In genomic region chr5:108452422-108452821, GRCm38 (mm10) we compare ENCODE assay signal across 24 mouse cellular contexts. TPM values are rescaled to one million over a fixed set of nuclear protein-coding genes. Genes with fewer than 3 reads are reported as not detected.
DNase-seq lines count a peak whose midpoint lies in the region; ATAC-seq and TF ChIP-seq lines count a peak whose summit lies in the region.
"Had no signal": no experiment of that assay in that cellular context is flagged by ENCODE, and none has a peak within 500 bp of the region (broad histone marks: within the 10 kb centered on the region; RNA-seq: fewer than 3 reads in every experiment).

No protein-coding gene starts in this region.

- H3K36me3 ChIP-seq in liver, adult 2 months (ENCODE audit: control insufficient read depth, insufficient read depth, low read length): no peaks in the 10 kb centered on the region
- H3K36me3 ChIP-seq in liver, embryonic 11.5 days (ENCODE audit: control insufficient read depth, insufficient read depth, low read length): no peaks in the 10 kb centered on the region
- H3K36me3 ChIP-seq in midbrain, embryonic 11.5 days (ENCODE audit: control insufficient read depth, insufficient read depth, low read length): no peaks in the 10 kb centered on the region
- H3K36me3 ChIP-seq in midbrain, embryonic 10.5 days: no peaks in the 10 kb centered on the region
- H3K36me3 ChIP-seq: embryonic facial prominence, embryonic 10.5 days; embryonic facial prominence, embryonic 12.5 days; forebrain, embryonic 15.5 days; G1E had no signal

- H3K4me2 ChIP-seq in liver, embryonic 11.5 days: no peak overlapping the region
- no peak overlapping the region for H3K4me2 ChIP-seq in midbrain, embryonic 11.5 days
- H3K4me2 ChIP-seq: embryonic facial prominence, embryonic 12.5 days; forebrain, embryonic 13.5 days; forebrain, embryonic 15.5 days had no signal

- peaks cover 24% of the 10 kb centered on the region for H3K4me1 ChIP-seq in liver, adult 2 months (ENCODE audit: control insufficient read depth, insufficient read depth, low read length)
- H3K4me1 ChIP-seq in liver, embryonic 11.5 days (replicated peaks; ENCODE audit: control insufficient read depth, insufficient read depth, low read length): peaks cover 12% of the 10 kb centered on the region
- H3K4me1 ChIP-seq in midbrain, embryonic 11.5 days (ENCODE audit: control insufficient read depth, insufficient read depth, low read length): peaks cover 2% of the 10 kb centered on the region; the same call in 1 of the 2 replicates
- peaks cover 21% of the 10 kb centered on the region for H3K4me1 ChIP-seq in midbrain, embryonic 10.5 days
- H3K4me1 ChIP-seq: forebrain, embryonic 15.5 days had no signal

- TF ChIP-seq POLR2A in liver, adult 2 months (IDR thresholded peaks at IDR 0.05; ENCODE audit: extremely low read depth, insufficient read depth, low read length): no peak

- no peak overlapping the region for H3K4me3 ChIP-seq in layer of hippocampus, adult 2 months
- H3K4me3 ChIP-seq in liver, adult 2 months (ENCODE audit: insufficient read depth, low read depth, low read length): no peak overlapping the region
- H3K4me3 ChIP-seq in liver, embryonic 11.5 days (ENCODE audit: low read depth, low read length): no peak overlapping the region
- H3K4me3 ChIP-seq in midbrain, embryonic 11.5 days (ENCODE audit: low read depth, low read length): no peak overlapping the region
- H3K4me3 ChIP-seq in midbrain, embryonic 10.5 days: no peak overlapping the region
- H3K4me3 ChIP-seq: embryonic facial prominence, embryonic 10.5 days; embryonic facial prominence, embryonic 12.5 days; forebrain, embryonic 13.5 days; forebrain, embryonic 15.5 days had no signal

- H3K27me3 ChIP-seq in liver, adult 2 months (ENCODE audit: control insufficient read depth, insufficient read depth, low read length): no peaks in the 10 kb centered on the region
- no peaks in the 10 kb centered on the region for H3K27me3 ChIP-seq in liver, embryonic 11.5 days (replicated peaks; ENCODE audit: control insufficient read depth, insufficient read depth, low read length)
- no peaks in the 10 kb centered on the region; the same call in 1 of the 2 replicates for H3K27me3 ChIP-seq in midbrain, embryonic 11.5 days (ENCODE audit: control insufficient read depth, insufficient read depth, low read length)
- peaks cover 20% of the 10 kb centered on the region for H3K27me3 ChIP-seq in midbrain, embryonic 10.5 days (ENCODE audit: low read depth, poor library complexity, severe bottlenecking)

- DNase-seq in layer of hippocampus, adult 2 months (ENCODE audit: low spot score in 2 of 2): no peak
- DNase-seq in layer of hippocampus, postnatal 36 days: no peak
- no peak for DNase-seq in liver, adult 2 months (ENCODE audit: extremely low read depth, low read depth, low spot score)
- no peak for DNase-seq in liver, embryonic 11.5 days (ENCODE audit: low spot score)
- DNase-seq in midbrain, embryonic 11.5 days (ENCODE audit: low spot score, missing footprints): peak; percentile 10
- DNase-seq in midbrain, embryonic 10.5 days (ENCODE audit: low spot score): no peak
- DNase-seq: adrenal gland, adult 8-10 months; adrenal gland, postnatal 14 days; adrenal gland, postnatal 36 days; B cell, adult 2 months; cerebellum, adult 11-12 months; cerebellum, adult 2 months; cerebellum, adult 9-10 months; cerebellum, postnatal 10 days; cerebellum, postnatal 25 days had no signal

- ATAC-seq in liver, embryonic 11.5 days (replicated peaks; ENCODE audit: low FRiP score): no peak
- no peak for ATAC-seq in midbrain, embryonic 11.5 days (ENCODE audit: low FRiP score)
- ATAC-seq: activated CD4-positive, CD25-positive, alpha-beta regulatory T cell, adult 4 months; CD4-positive, CD25-positive, alpha-beta regulatory T cell, adult 4 months; forebrain, embryonic 13.5 days; forebrain, embryonic 15.5 days; Patski had no signal

- no peak for TF ChIP-seq CTCF in layer of hippocampus, adult 2 months (conservative IDR thresholded peaks at IDR 0.05)
- no peak for TF ChIP-seq CTCF in liver, adult 2 months (IDR thresholded peaks at IDR 0.05; ENCODE audit: low read depth, low read length)

- H3K9ac ChIP-seq in liver, adult 2 months (ENCODE audit: low read depth, low read length): no peak overlapping the region
- no peak overlapping the region for H3K9ac ChIP-seq in liver, embryonic 11.5 days (ENCODE audit: low read depth, low read length)
- H3K9ac ChIP-seq in midbrain, embryonic 11.5 days (ENCODE audit: low read length): no peak overlapping the region
- H3K9ac ChIP-seq: embryonic facial prominence, embryonic 12.5 days; forebrain, embryonic 13.5 days; forebrain, embryonic 15.5 days had no signal

- H3K27ac ChIP-seq in layer of hippocampus, adult 2 months: 0 out of 2 replicates have a peak overlapping the region, but pooled peaks have one; percentile 41
- H3K27ac ChIP-seq in liver, adult 2 months (replicated peaks; ENCODE audit: insufficient read depth, low read depth, low read length): peak overlapping the region; percentile 60
- H3K27ac ChIP-seq in liver, embryonic 11.5 days (ENCODE audit: low read depth, low read length): no peak overlapping the region
- no peak overlapping the region for H3K27ac ChIP-seq in midbrain, embryonic 11.5 days (ENCODE audit: low read depth, low read length)
- no peak overlapping the region for H3K27ac ChIP-seq in midbrain, embryonic 10.5 days (replicated peaks)
- H3K27ac ChIP-seq: embryonic facial prominence, embryonic 10.5 days; embryonic facial prominence, embryonic 12.5 days; forebrain, embryonic 13.5 days; forebrain, embryonic 15.5 days had no signal

- no peaks in the 10 kb centered on the region for H3K79me2 ChIP-seq in liver, adult 2 months (ENCODE audit: control insufficient read depth, insufficient read depth, low read length)

- WGBS in liver, adult 2 months: 40% methylated on average over 1 of the region's 1 CpGs
- 90% methylated on average over 1 of the region's 1 CpGs for WGBS in liver, embryonic 11.5 days
- 88% methylated on average over 1 of the region's 1 CpGs for WGBS in midbrain, embryonic 11.5 days
- WGBS in midbrain, embryonic 10.5 days: 88% methylated on average over 1 of the region's 1 CpGs

- H3K9me3 ChIP-seq in liver, embryonic 11.5 days (ENCODE audit: control insufficient read depth, low read length): no peaks in the 10 kb centered on the region
- H3K9me3 ChIP-seq in midbrain, embryonic 11.5 days (ENCODE audit: control insufficient read depth, low read length): no peaks in the 10 kb centered on the region
- H3K9me3 ChIP-seq in midbrain, embryonic 10.5 days (replicated peaks): no peaks in the 10 kb centered on the region
- H3K9me3 ChIP-seq: embryonic facial prominence, embryonic 10.5 days; embryonic facial prominence, embryonic 12.5 days; forebrain, embryonic 13.5 days; forebrain, embryonic 15.5 days; G1E had no signal

RNA-seq across cellular contexts. Expression of gene Mfsd7a, which starts 3.7 kb away (rescaled TPM):
- under 1 TPM; 0.69 to 0.90 TPM for total RNA-seq in layer of hippocampus, adult 2 months (2021)
- 1 to 10 TPM in 1 of 2 experiments, under 1 TPM in 1; 0.57 to 1.1 TPM for total RNA-seq in layer of hippocampus, postnatal 36 days (2021)
- 1.9 and 3.0 TPM in 2 replicates for total RNA-seq in liver, adult 2 months (2014; rRNA removed)
- 2.6 and 4.7 TPM in 2 replicates for polyA plus RNA-seq in liver, adult 2 months (2012; rRNA removed)
- polyA plus RNA-seq in liver, embryonic 11.5 days (2014; fragmentation: Nextera tagmentation; extraction: Ambion mirVana): 0.12 TPM in 1 of 2 replicates, not detected in the other
- 0.18 TPM in 1 of 2 replicates, not detected in the other for polyA plus RNA-seq in midbrain, embryonic 11.5 days (2014; fragmentation: Nextera tagmentation; extraction: Ambion mirVana)
- 0.11 and 0.16 TPM in 2 replicates for polyA plus RNA-seq in midbrain, embryonic 10.5 days (2016; fragmentation: Nextera tagmentation; extraction: Ambion mirVana)
- total RNA-seq: CH12.LX had no signal
- polyA plus RNA-seq: activated CD4-positive, CD25-positive, alpha-beta regulatory T cell, adult 4 months; CD4-positive, CD25-positive, alpha-beta regulatory T cell, adult 4 months; G1E had no signal

RNA-seq across cellular contexts. Expression of gene Pcgf3, which starts 8.6 kb away (rescaled TPM):
- total RNA-seq in layer of hippocampus, adult 2 months (2021): 10 to 100 TPM; 43.5 to 47.1 TPM
- 10 to 100 TPM; 50.9 to 55.5 TPM for total RNA-seq in layer of hippocampus, postnatal 36 days (2021)
- 11.4 and 13.3 TPM in 2 replicates for total RNA-seq in liver, adult 2 months (2014; rRNA removed)
- polyA plus RNA-seq in liver, adult 2 months (2012; rRNA removed): 4.5 and 5.6 TPM in 2 replicates
- polyA plus RNA-seq in liver, embryonic 11.5 days (2014; fragmentation: Nextera tagmentation; extraction: Ambion mirVana): 17.6 and 19.6 TPM in 2 replicates
- polyA plus RNA-seq in midbrain, embryonic 11.5 days (2014; fragmentation: Nextera tagmentation; extraction: Ambion mirVana): 29.2 and 34.0 TPM in 2 replicates
- polyA plus RNA-seq in midbrain, embryonic 10.5 days (2016; fragmentation: Nextera tagmentation; extraction: Ambion mirVana): 21.2 and 27.8 TPM in 2 replicates

RNA-seq across cellular contexts. Expression of gene Atp5k, which starts 18.2 kb away (rescaled TPM):
- total RNA-seq in layer of hippocampus, adult 2 months (2021): 100 to 1,000 TPM; 256 to 259 TPM
- 100 to 1,000 TPM; 264 to 281 TPM for total RNA-seq in layer of hippocampus, postnatal 36 days (2021)
- 438 and 500 TPM in 2 replicates for total RNA-seq in liver, adult 2 months (2014; rRNA removed)
- 65.2 and 73.2 TPM in 2 replicates for polyA plus RNA-seq in liver, adult 2 months (2012; rRNA removed)
- 419 and 473 TPM in 2 replicates for polyA plus RNA-seq in liver, embryonic 11.5 days (2014; fragmentation: Nextera tagmentation; extraction: Ambion mirVana)
- polyA plus RNA-seq in midbrain, embryonic 11.5 days (2014; fragmentation: Nextera tagmentation; extraction: Ambion mirVana): 392 and 433 TPM in 2 replicates
- polyA plus RNA-seq in midbrain, embryonic 10.5 days (2016; fragmentation: Nextera tagmentation; extraction: Ambion mirVana): 361 and 381 TPM in 2 replicates

Comparison
In these comparisons a context has a peak if more than half of its experiments do, and no peak if none do; other contexts are left out.
1. H3K27ac ChIP-seq: peak in layer of hippocampus, adult 2 months (single experiment) and liver, adult 2 months (single experiment); none in liver, embryonic 11.5 days (single experiment), midbrain, embryonic 11.5 days (single experiment) and midbrain, embryonic 10.5 days (single experiment).